Mouse (Mus musculus) forebrain, embryonic 14.5 days (tissue): ENCODE data around the gene Trim7. TPM values are rescaled to one million over a fixed set of nuclear protein-coding genes. Genes with fewer than 3 reads are reported as not detected.

ENCODE experiments used
- polyA plus RNA-seq: library from polyadenylated mRNA; unstranded; fragments of >200 nt; fragmentation: Nextera tagmentation; extraction: Ambion mirVana; gene quantifications from 2 replicates; pipeline ENCODE4 v1.2.1, GENCODE M21; 2014

Trim7 gene
- polyA plus RNA-seq, 1 experiment from 2014 or later, result 0.61 TPM

Other genes with a start within 250 kb of the Trim7 start
- gene Rack1, start 25.8 kb upstream of the Trim7 start, polyA plus RNA-seq, result 553 and 718 TPM in 2 replicates
- gene Trim41, start 8.8 kb upstream of the Trim7 start, polyA plus RNA-seq, result 3.2 and 4.0 TPM in 2 replicates
- gene Gm12184, start 515 bp downstream of the Trim7 start, polyA plus RNA-seq, result 3.5 and 3.6 TPM in 2 replicates
- 1.9 and 2.2 TPM in 2 replicates for gene Irgm1, start 45.5 kb downstream of the Trim7 start, polyA plus RNA-seq
- gene Gm5431, start 76.1 kb downstream of the Trim7 start, polyA plus RNA-seq, result 0.13 and 0.17 TPM in 2 replicates
- 1.7 and 2.9 TPM in 2 replicates for gene Psme2b, start 120.0 kb downstream of the Trim7 start, polyA plus RNA-seq
- not detected in 2 replicates for gene Olfr56, start 152.7 kb downstream of the Trim7 start, polyA plus RNA-seq
- 0.15 and 0.28 TPM in 2 replicates for gene 9930111J21Rik1, start 153.3 kb downstream of the Trim7 start, polyA plus RNA-seq
- not detected in 2 replicates for gene Gm12185, start 166.1 kb downstream of the Trim7 start, polyA plus RNA-seq
- not detected in 2 replicates for gene Tgtp1, start 168.0 kb downstream of the Trim7 start, polyA plus RNA-seq
- gene 9930111J21Rik2, start 225.1 kb downstream of the Trim7 start, polyA plus RNA-seq, result 0.24 and 0.37 TPM in 2 replicates
- 0.06 TPM in 1 of 2 replicates, not detected in the other for gene Tgtp2, start 238.1 kb downstream of the Trim7 start, polyA plus RNA-seq